ENCODE assay signal across 8 mouse cellular contexts in the genomic region with DNA sequence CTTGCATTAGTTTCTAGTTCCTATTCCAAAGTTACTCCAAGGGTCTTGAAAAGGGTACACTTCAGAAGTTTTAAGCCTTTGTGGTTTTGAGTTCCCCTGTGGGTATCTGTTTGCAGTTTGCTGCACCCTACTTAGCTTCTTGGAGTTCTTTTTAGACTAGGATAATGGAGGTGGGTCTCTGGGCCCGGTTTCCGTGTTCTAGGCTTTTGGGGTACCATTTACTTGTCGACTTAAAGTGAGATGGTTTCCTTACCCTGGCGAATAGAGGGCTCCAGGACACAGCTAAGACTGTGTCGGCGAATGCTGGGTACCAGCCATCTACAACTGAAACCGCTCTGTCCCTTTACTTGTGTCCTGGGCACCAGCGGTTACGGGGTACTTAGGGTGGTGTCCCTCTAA. TPM values are rescaled to one million over a fixed set of nuclear protein-coding genes. Genes with fewer than 3 reads are reported as not detected.
DNase-seq lines count a peak whose midpoint lies in the region; ATAC-seq and TF ChIP-seq lines count a peak whose summit lies in the region.

No protein-coding gene starts in this region.

- TF ChIP-seq POLR2A in small intestine, adult 2 months (IDR thresholded peaks at IDR 0.05; ENCODE audit: low read depth, low read length) = no peak

- no peaks in the 10 kb centered on the region for H3K79me3 ChIP-seq in C2C12 (ENCODE audit: low read depth)

- peak overlapping the region; percentile 59 for H3K4me2 ChIP-seq in limb, embryonic 11.5 days (ENCODE audit: low read depth, severe bottlenecking)

- peak; percentile 17; the same call in 1 of the 2 replicates for ATAC-seq in erythroid progenitor cell, adult 5-6 weeks (replicated peaks; ENCODE audit: low FRiP score, poor library complexity, severe bottlenecking)
- ATAC-seq in limb, embryonic 11.5 days (ENCODE audit: insufficient number of reproducible peaks, low FRiP score, low TSS enrichment, low read depth) = no peak

- H3K27ac ChIP-seq in limb, embryonic 11.5 days (replicated peaks; ENCODE audit: low read depth, low read length) = peak overlapping the region; percentile 98
- peak overlapping the region; percentile 99 for H3K27ac ChIP-seq in small intestine, adult 2 months (ENCODE audit: insufficient read depth, low read depth, low read length)

- peak; percentile 23 for DNase-seq in embryo, embryonic 11 days
- no peak for DNase-seq in embryo, embryonic 9.5 days (ENCODE audit: extremely low spot score)
- peak; percentile 45 for DNase-seq in limb, embryonic 11.5 days (ENCODE audit: low spot score)
- DNase-seq in layer of hippocampus, postnatal 14 days (ENCODE audit: low spot score in 2 of 2) = no peak
- DNase-seq in left cerebral cortex, postnatal 10 days (ENCODE audit: extremely low spot score in 1 of 2, low spot score in 2 of 2) = no peak

- no peaks in the 10 kb centered on the region for H3K27me3 ChIP-seq in C2C12 (ENCODE audit: control insufficient read depth, insufficient read depth, insufficient read length)
- no peaks in the 10 kb centered on the region for H3K27me3 ChIP-seq in limb, embryonic 11.5 days (ENCODE audit: control insufficient read depth, insufficient read depth, low read length)
- no peaks in the 10 kb centered on the region for H3K27me3 ChIP-seq in small intestine, adult 2 months (ENCODE audit: control insufficient read depth, insufficient read depth, low read length)

- no peak for TF ChIP-seq CTCF in C2C12 (IDR thresholded peaks at IDR 0.05; ENCODE audit: control insufficient read depth, insufficient read depth, insufficient read length)
- TF ChIP-seq CTCF in small intestine, adult 2 months (IDR thresholded peaks at IDR 0.05; ENCODE audit: extremely low read depth, insufficient read length, insufficient replicate concordance, low read depth, low read length) = no peak

- peak overlapping the region; percentile 64 for H3ac ChIP-seq in C2C12 (ENCODE audit: control insufficient read depth, insufficient read length, low read depth)

- WGBS in limb, embryonic 11.5 days = 32% methylated on average over 9 of the region's 9 CpGs
- WGBS in small intestine, adult 2 months = 5% methylated on average over 9 of the region's 9 CpGs

- no peaks in the 10 kb centered on the region for H3K79me2 ChIP-seq in C2C12 (ENCODE audit: control insufficient read depth, insufficient read depth)

- peaks cover 12% of the 10 kb centered on the region for H3K4me1 ChIP-seq in limb, embryonic 11.5 days (ENCODE audit: control insufficient read depth, insufficient read depth, low read length)
- H3K4me1 ChIP-seq in small intestine, adult 2 months (ENCODE audit: control insufficient read depth, insufficient read depth, insufficient read length, low read length) = peaks cover 3% of the 10 kb centered on the region; the same call in 1 of the 2 replicates

- no peaks in the 10 kb centered on the region for H3K9me3 ChIP-seq in limb, embryonic 11.5 days (ENCODE audit: control insufficient read depth, low read length)

- H3K36me3 ChIP-seq in C2C12 (ENCODE audit: control insufficient read depth, insufficient read depth) = no peaks in the 10 kb centered on the region
- no peaks in the 10 kb centered on the region for H3K36me3 ChIP-seq in limb, embryonic 11.5 days (ENCODE audit: control insufficient read depth, insufficient read depth, low read length)
- no peaks in the 10 kb centered on the region for H3K36me3 ChIP-seq in small intestine, adult 2 months (ENCODE audit: control insufficient read depth, insufficient read depth, low read length)

- peak overlapping the region; percentile 12 for H3K4me3 ChIP-seq in C2C12 (ENCODE audit: insufficient read depth, poor library complexity, severe bottlenecking)
- peak overlapping the region; percentile 61 for H3K4me3 ChIP-seq in limb, embryonic 11.5 days (ENCODE audit: low read depth, low read length)
- H3K4me3 ChIP-seq in small intestine, adult 2 months (ENCODE audit: low read depth, low read length) = peak overlapping the region; percentile 65

- peak overlapping the region; percentile 53 for H3K9ac ChIP-seq in limb, embryonic 11.5 days (ENCODE audit: low read length)

- intact Hi-C loops in left cerebral cortex, postnatal 10 days (cut with DNase I) = loop anchor here (10.0 kb wide), 1 partner anchor 257 kb away; no protein-coding TSS in a partner anchor

TF ChIP-seq in C2C12, 6 proteins besides CTCF, POLR2A, EP300 and RAD21:
- no peak for TF ChIP-seq FOSL1 (IDR thresholded peaks at IDR 0.05; ENCODE audit: insufficient read depth, low read length, poor library complexity, severe bottlenecking)
- no peak for TF ChIP-seq MYOG (IDR thresholded peaks at IDR 0.05; ENCODE audit: control insufficient read depth, extremely low read depth, insufficient read length)
- TF ChIP-seq USF1 (IDR thresholded peaks at IDR 0.05; ENCODE audit: low read depth) = no peak

RNA-seq across cellular contexts. Expression of a gene that starts 0.7 kb away (rescaled TPM):
- polyA plus RNA-seq in C2C12 (2012; fragmentation: generic; extraction: Trizol) = 0.98 TPM
- total RNA-seq in erythroid progenitor cell, adult 5-6 weeks (2015; ENCODE audit: low replicate concordance) = 46.5 and 50.7 TPM in 2 replicates
- 35.9 and 44.5 TPM in 2 replicates for total RNA-seq in erythroid progenitor cell, adult 5-6 weeks (2017; ENCODE audit: low replicate concordance)
- 7.2 and 7.6 TPM in 2 replicates for polyA plus RNA-seq in limb, embryonic 11.5 days (2014; fragmentation: Nextera tagmentation; extraction: Ambion mirVana)
- polyA plus RNA-seq in small intestine, adult 2 months (2012; rRNA removed) = 0.96 and 1.4 TPM in 2 replicates
- total RNA-seq in layer of hippocampus, postnatal 14 days (2021) = 1 to 10 TPM; 4.0 to 4.8 TPM
- total RNA-seq in left cerebral cortex, postnatal 10 days (2021) = 1 to 10 TPM; 2.9 to 3.0 TPM

RNA-seq across cellular contexts. Expression of a gene that starts 1.0 kb away (rescaled TPM):
- polyA plus RNA-seq in C2C12 (2012; fragmentation: generic; extraction: Trizol) = 1.9 TPM
- total RNA-seq in erythroid progenitor cell, adult 5-6 weeks (2015; ENCODE audit: low replicate concordance) = 180 and 195 TPM in 2 replicates
- 7,308 and 8,144 TPM in 2 replicates for total RNA-seq in erythroid progenitor cell, adult 5-6 weeks (2017; ENCODE audit: low replicate concordance)
- 12.6 and 13.5 TPM in 2 replicates for polyA plus RNA-seq in limb, embryonic 11.5 days (2014; fragmentation: Nextera tagmentation; extraction: Ambion mirVana)
- polyA plus RNA-seq in small intestine, adult 2 months (2012; rRNA removed) = 28.7 and 40.4 TPM in 2 replicates
- 10 to 100 TPM; 28.2 to 31.3 TPM for total RNA-seq in layer of hippocampus, postnatal 14 days (2021)
- 10 to 100 TPM; 34.2 to 37.9 TPM for total RNA-seq in left cerebral cortex, postnatal 10 days (2021)

RNA-seq across cellular contexts. Expression of a gene that starts 2.0 kb away (rescaled TPM):
- polyA plus RNA-seq in C2C12 (2012; fragmentation: generic; extraction: Trizol) = 0.18 TPM
- total RNA-seq in erythroid progenitor cell, adult 5-6 weeks (2015; ENCODE audit: low replicate concordance) = 6.8 and 8.4 TPM in 2 replicates
- total RNA-seq in erythroid progenitor cell, adult 5-6 weeks (2017; ENCODE audit: low replicate concordance) = 256 and 561 TPM in 2 replicates
- polyA plus RNA-seq in limb, embryonic 11.5 days (2014; fragmentation: Nextera tagmentation; extraction: Ambion mirVana) = 1.6 TPM in 1 of 2 replicates, not detected in the other
- 3.4 and 9.2 TPM in 2 replicates for polyA plus RNA-seq in small intestine, adult 2 months (2012; rRNA removed)
- total RNA-seq in layer of hippocampus, postnatal 14 days (2021) = 10 to 100 TPM in 1 of 2 experiments, 1 to 10 TPM in 1; 9.4 to 10.4 TPM
- total RNA-seq in left cerebral cortex, postnatal 10 days (2021) = 10 to 100 TPM; 13.8 to 16.7 TPM

RNA-seq across cellular contexts. Expression of a gene that starts 2.1 kb away (rescaled TPM):
- polyA plus RNA-seq in C2C12 (2012; fragmentation: generic; extraction: Trizol) = 76.1 TPM
- total RNA-seq in erythroid progenitor cell, adult 5-6 weeks (2015; ENCODE audit: low replicate concordance) = 10.8 and 11.3 TPM in 2 replicates
- total RNA-seq in erythroid progenitor cell, adult 5-6 weeks (2017; ENCODE audit: low replicate concordance) = 4.9 and 15.5 TPM in 2 replicates
- polyA plus RNA-seq in limb, embryonic 11.5 days (2014; fragmentation: Nextera tagmentation; extraction: Ambion mirVana) = 68.2 and 68.9 TPM in 2 replicates
- polyA plus RNA-seq in small intestine, adult 2 months (2012; rRNA removed) = 62.0 and 66.0 TPM in 2 replicates
- total RNA-seq in layer of hippocampus, postnatal 14 days (2021) = 10 to 100 TPM; 16.1 to 21.2 TPM
- 10 to 100 TPM; 19.3 to 22.2 TPM for total RNA-seq in left cerebral cortex, postnatal 10 days (2021)

RNA-seq across cellular contexts. Expression of a gene that starts 17.3 kb away (rescaled TPM):
- 5.1 TPM for polyA plus RNA-seq in C2C12 (2012; fragmentation: generic; extraction: Trizol)
- 1,103 and 1,242 TPM in 2 replicates for total RNA-seq in erythroid progenitor cell, adult 5-6 weeks (2015; ENCODE audit: low replicate concordance)
- total RNA-seq in erythroid progenitor cell, adult 5-6 weeks (2017; ENCODE audit: low replicate concordance) = 928 and 1,001 TPM in 2 replicates
- 9.2 and 10.6 TPM in 2 replicates for polyA plus RNA-seq in limb, embryonic 11.5 days (2014; fragmentation: Nextera tagmentation; extraction: Ambion mirVana)
- 59.1 and 109 TPM in 2 replicates for polyA plus RNA-seq in small intestine, adult 2 months (2012; rRNA removed)
- 10 to 100 TPM; 11.3 to 14.7 TPM for total RNA-seq in layer of hippocampus, postnatal 14 days (2021)
- 10 to 100 TPM; 10.2 to 10.9 TPM for total RNA-seq in left cerebral cortex, postnatal 10 days (2021)

Comparison
In these comparisons a context has a peak if more than half of its experiments do, and no peak if none do; other contexts are left out.
1. DNase-seq: peak in embryo, embryonic 11 days (single experiment) and limb, embryonic 11.5 days (single experiment); none in embryo, embryonic 9.5 days (single experiment), layer of hippocampus, postnatal 14 days (0 of 2) and left cerebral cortex, postnatal 10 days (0 of 2).
2. H3K4me3 ChIP-seq: peak in every context shown above with its lines; median percentile 65 in small intestine, adult 2 months; 61 in limb, embryonic 11.5 days; 12 in C2C12.
3. RNA of a gene that starts 0.7 kb away (total RNA-seq): 35.9 to 50.7 TPM in erythroid progenitor cell, adult 5-6 weeks; 4.0 to 4.8 TPM in layer of hippocampus, postnatal 14 days and 2.9 to 3.0 TPM in left cerebral cortex, postnatal 10 days; every median in the first group is over 4 times any median in the second.
4. RNA of a gene that starts 1.0 kb away (total RNA-seq): 180 to 8,144 TPM in erythroid progenitor cell, adult 5-6 weeks; 34.2 to 37.9 TPM in left cerebral cortex, postnatal 10 days and 28.2 to 31.3 TPM in layer of hippocampus, postnatal 14 days; every median in the first group is over 4 times any median in the second.